Mouse (Mus musculus) cerebellum, adult 2 months (tissue): ENCODE measurements around the gene Lrrc1.

Experiments used
- CTCF ChIP-seq: fragments of 200-500 bp; IDR thresholded peaks from 2 replicates; pipeline ENCODE4 v1.5.1; 2011; ENCODE audit warnings: low read depth, mild to moderate bottlenecking, control low read depth, low read length, moderate library complexity, borderline replicate concordance; ENCODE audit not compliant: insufficient read depth
- POLR2A ChIP-seq: fragments of 200-500 bp; IDR thresholded peaks from 2 replicates; pipeline ENCODE4 v1.6.1; 2011; ENCODE audit warnings: low read length, control low read depth, borderline replicate concordance; ENCODE audit not compliant: insufficient read depth

DNA sequence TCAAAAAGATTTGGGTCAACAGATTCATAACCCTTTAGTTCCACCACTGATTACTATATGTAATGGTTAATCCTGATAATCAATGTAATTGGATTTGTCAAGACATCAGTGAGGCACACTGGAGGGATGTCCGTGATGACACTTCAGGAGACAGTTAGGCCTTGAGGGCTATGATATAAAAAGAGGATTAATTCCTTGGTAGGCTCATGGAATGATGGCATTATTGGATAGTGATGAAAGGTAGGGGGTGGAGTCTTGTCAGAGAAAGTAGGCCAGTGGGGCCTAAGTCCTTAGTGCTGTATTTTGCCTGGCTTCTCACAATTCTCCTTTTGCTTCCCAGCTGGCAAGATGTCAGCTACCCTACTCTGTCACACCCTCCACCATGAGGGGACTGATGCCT lies 141.7 kb downstream of the Lrrc1 start:
- no peak for TF ChIP-seq CTCF
- no peak for TF ChIP-seq POLR2A
